Mouse (Mus musculus) hindbrain, embryonic 16.5 days (tissue): ENCODE data around the gene Fam213b. TPM values are rescaled to one million over a fixed set of nuclear protein-coding genes. Genes with fewer than 3 reads are reported as not detected.

Experiments
- ATAC-seq: fragments of 200-750 bp; cut with Nextera tagmentation; 2 replicates; pipeline ENCODE4 v1.8.0; 2017; ENCODE audit warnings: moderate TSS enrichment, moderate library complexity
- H3K27ac ChIP-seq: fragments of 300-500 bp; sonication (generic); 2 replicates; pipeline ENCODE4 v1.5.1; 2014; ENCODE audit warnings: low read depth, mild to moderate bottlenecking, control low read depth, low read length, moderate library complexity
- H3K27me3 ChIP-seq: fragments of 300-500 bp; sonication (generic); replicated peaks from 2 replicates; pipeline ENCODE4 v1.6.1; 2014; ENCODE audit warnings: low read length; ENCODE audit not compliant: control insufficient read depth, insufficient read depth
- H3K36me3 ChIP-seq: fragments of 300-500 bp; sonication (generic); 2 replicates; pipeline ENCODE4 v1.6.1; 2014; ENCODE audit warnings: mild to moderate bottlenecking, low read length, moderate library complexity, mixed read lengths; ENCODE audit not compliant: control insufficient read depth, insufficient read depth
- H3K4me1 ChIP-seq: fragments of 300-500 bp; sonication (generic); 2 replicates; pipeline ENCODE4 v1.6.1; 2014; ENCODE audit warnings: low read depth, low read length; ENCODE audit not compliant: control insufficient read depth, insufficient read depth
- H3K4me2 ChIP-seq: fragments of 300-500 bp; sonication (generic); 2 replicates; pipeline ENCODE4 v1.6.1; 2014; ENCODE audit warnings: mild to moderate bottlenecking, low read length, control low read depth, moderate library complexity
- H3K4me3 ChIP-seq: fragments of 300-500 bp; sonication (generic); 2 replicates; pipeline ENCODE4 v1.5.1; 2014; ENCODE audit warnings: mild to moderate bottlenecking, low read length, control low read depth, moderate library complexity
- H3K9ac ChIP-seq: fragments of 300-500 bp; sonication (generic); 2 replicates; pipeline ENCODE4 v1.6.1; 2014; ENCODE audit warnings: low read depth, mild to moderate bottlenecking, control low read depth, low read length, moderate library complexity
- H3K9me3 ChIP-seq: fragments of 300-500 bp; sonication (generic); 2 replicates; pipeline ENCODE4 v1.6.1; 2014; ENCODE audit warnings: mild to moderate bottlenecking, low read length, moderate library complexity; ENCODE audit not compliant: control insufficient read depth
- WGBS: fragments of 180-500 bp; shearing (Covaris S2); extraction: QIAGEN DNeasy Blood & Tissue Kit; methylation state at CpG from one replicate; pipeline ENCODE4 v1.1.7; 2014; 5-methylcytosine and 5-hydroxymethylcytosine counted together
- polyA plus RNA-seq: library from polyadenylated mRNA; unstranded; fragments of >200 nt; fragmentation: Nextera tagmentation; extraction: Ambion mirVana; gene quantifications from 2 replicates; pipeline ENCODE4 v1.2.1, GENCODE M21; 2015

Fam213b gene
- polyA plus RNA-seq, 1 experiment from 2014 or later = 80.1 TPM

GRCm38 (mm10) chr4:154871757-154872251 is 27.1 kb downstream of the Fam213b start:
- 3% methylated on average over 13 of the region's 13 CpGs for WGBS
- no peaks in the 10 kb centered on the region for H3K36me3 ChIP-seq
- ATAC-seq = peak; percentile 83
- H3K4me2 ChIP-seq = peak overlapping the region; percentile 45
- peak overlapping the region; percentile 63 for H3K9ac ChIP-seq
- H3K4me1 ChIP-seq = peaks cover 2% of the 10 kb centered on the region; the same call in 1 of the 2 replicates
- no peak overlapping the region for H3K27ac ChIP-seq
- H3K9me3 ChIP-seq = no peaks in the 10 kb centered on the region
- H3K4me3 ChIP-seq = peak overlapping the region; percentile 39
- H3K27me3 ChIP-seq = no peaks in the 10 kb centered on the region

DNA sequence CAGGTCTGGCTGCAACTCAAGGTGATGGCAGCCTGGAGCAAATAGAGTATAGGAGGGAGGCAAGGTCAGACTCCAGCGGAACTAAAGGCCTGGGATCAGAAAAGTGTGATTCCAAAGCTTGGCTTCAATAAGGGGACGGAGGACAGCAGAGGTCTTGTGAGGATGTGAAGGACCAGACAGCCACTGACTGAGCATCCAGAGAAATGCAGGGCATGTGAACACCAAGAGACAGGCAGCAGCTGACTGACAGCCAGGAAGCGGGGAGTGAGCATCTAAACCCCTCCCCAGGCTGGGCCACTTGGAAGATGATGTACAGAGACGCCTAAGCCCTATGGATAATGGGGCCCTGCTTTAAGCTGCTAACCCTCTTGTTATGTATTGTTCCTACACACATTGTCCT is 28.2 kb downstream of the Fam213b start:
- Histone ChIP-seq H3K9me3 (no peaks in the 10 kb centered on the region), H3K4me1 (peaks cover 2% of the 10 kb centered on the region; the same call in 1 of the 2 replicates), H3K27ac (no peak overlapping the region), H3K27me3 (no peaks in the 10 kb centered on the region), H3K4me3 (no peak overlapping the region), H3K4me2 (no peak overlapping the region), H3K9ac (no peak overlapping the region), H3K36me3 (no peaks in the 10 kb centered on the region)
- no peak for ATAC-seq
- 90% methylated on average over 3 of the region's 4 CpGs for WGBS

DNA sequence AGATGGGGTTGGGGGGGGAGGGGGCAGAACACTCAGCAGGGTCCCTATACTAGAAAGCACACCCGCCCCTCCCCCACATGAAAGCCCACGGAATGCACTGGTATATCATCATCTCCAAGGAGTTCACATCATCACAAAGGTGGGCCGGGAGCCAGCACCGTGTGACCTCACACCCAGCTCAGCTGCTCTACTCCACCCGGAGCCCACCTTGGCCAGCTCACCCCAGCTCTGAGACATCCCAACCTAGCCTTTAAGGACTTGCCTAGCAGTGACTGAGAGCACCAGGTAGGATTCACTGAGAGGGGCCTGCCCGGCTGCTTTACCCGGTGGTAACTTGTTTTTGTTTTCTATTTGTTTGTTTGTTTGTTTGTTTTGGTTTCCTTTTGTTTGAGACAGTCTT is 29.5 kb downstream of the Fam213b start, which contains the start of gene Mmel1:
TSS of gene Mmel1 (plus strand) at position 146 of the 400 bp plus-strand sequence.
- Histone ChIP-seq H3K9me3 (no peaks in the 10 kb centered on the region), H3K4me2 (no peak within 1 kb of the TSS), H3K4me1 (peaks cover 10% of the 10 kb centered on the region), H3K9ac (no peak within 1 kb of the TSS), H3K27me3 (no peaks in the 10 kb centered on the region), H3K27ac (no peak within 1 kb of the TSS), H3K4me3 (no peak within 1 kb of the TSS), H3K36me3 (no peaks in the 10 kb centered on the region)
- WGBS = 89% methylated on average over 7 of the region's 7 CpGs
- ATAC-seq = no peak

DNA sequence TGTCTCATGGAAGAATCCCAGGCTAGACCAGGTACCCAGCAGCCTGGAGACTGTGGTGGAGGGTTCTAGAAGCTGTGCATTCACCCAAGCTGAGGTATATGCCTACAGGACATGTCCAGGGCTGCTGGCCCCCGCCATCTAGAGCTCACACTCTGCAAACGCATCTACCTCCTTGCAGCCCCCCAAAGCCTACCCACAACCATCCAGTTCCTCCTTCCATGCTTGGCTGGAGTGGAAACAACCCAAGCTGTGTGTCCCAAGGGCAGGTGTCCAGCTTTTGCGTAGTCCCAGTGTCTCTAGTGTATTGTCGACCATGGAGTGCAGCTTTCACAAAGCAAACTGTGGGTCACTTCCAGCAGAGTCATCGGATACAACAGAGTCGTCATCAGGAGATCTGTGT is 31.7 kb downstream of the Fam213b start:
- no peaks in the 10 kb centered on the region for H3K9me3 ChIP-seq
- H3K4me2 ChIP-seq = no peak overlapping the region
- H3K36me3 ChIP-seq = no peaks in the 10 kb centered on the region
- H3K4me3 ChIP-seq = no peak overlapping the region
- 82% methylated on average over 6 of the region's 6 CpGs for WGBS
- no peak overlapping the region for H3K27ac ChIP-seq
- no peak overlapping the region for H3K9ac ChIP-seq
- H3K4me1 ChIP-seq = peaks cover 15% of the 10 kb centered on the region
- H3K27me3 ChIP-seq = no peaks in the 10 kb centered on the region
- no peak for ATAC-seq

DNA sequence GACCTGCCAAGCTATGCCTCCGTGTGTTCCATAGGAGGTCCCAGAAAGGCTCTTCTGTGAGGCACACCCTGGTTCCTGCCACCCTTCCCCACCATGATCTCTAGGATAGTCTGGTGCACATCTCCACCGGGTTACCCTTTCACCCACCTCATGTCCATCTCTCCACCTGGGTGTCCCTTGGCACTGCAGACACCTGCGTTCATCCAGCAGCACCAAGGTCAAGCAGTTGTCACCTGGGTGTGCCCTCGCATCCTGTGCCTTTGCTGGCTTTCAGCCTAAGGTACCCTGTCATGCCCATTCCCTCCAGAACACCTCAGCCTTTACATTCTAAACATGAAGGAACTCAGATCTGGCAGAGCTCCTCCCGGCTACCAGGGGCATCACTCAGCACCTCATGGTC is 32.5 kb downstream of the Fam213b start:
- no peak overlapping the region for H3K4me3 ChIP-seq
- no peaks in the 10 kb centered on the region for H3K27me3 ChIP-seq
- no peak overlapping the region for H3K27ac ChIP-seq
- no peak overlapping the region for H3K4me2 ChIP-seq
- no peaks in the 10 kb centered on the region for H3K36me3 ChIP-seq
- 91% methylated on average over 5 of the region's 5 CpGs for WGBS
- no peak overlapping the region for H3K9ac ChIP-seq
- H3K4me1 ChIP-seq = peaks cover 13% of the 10 kb centered on the region
- ATAC-seq = no peak
- no peaks in the 10 kb centered on the region for H3K9me3 ChIP-seq

DNA sequence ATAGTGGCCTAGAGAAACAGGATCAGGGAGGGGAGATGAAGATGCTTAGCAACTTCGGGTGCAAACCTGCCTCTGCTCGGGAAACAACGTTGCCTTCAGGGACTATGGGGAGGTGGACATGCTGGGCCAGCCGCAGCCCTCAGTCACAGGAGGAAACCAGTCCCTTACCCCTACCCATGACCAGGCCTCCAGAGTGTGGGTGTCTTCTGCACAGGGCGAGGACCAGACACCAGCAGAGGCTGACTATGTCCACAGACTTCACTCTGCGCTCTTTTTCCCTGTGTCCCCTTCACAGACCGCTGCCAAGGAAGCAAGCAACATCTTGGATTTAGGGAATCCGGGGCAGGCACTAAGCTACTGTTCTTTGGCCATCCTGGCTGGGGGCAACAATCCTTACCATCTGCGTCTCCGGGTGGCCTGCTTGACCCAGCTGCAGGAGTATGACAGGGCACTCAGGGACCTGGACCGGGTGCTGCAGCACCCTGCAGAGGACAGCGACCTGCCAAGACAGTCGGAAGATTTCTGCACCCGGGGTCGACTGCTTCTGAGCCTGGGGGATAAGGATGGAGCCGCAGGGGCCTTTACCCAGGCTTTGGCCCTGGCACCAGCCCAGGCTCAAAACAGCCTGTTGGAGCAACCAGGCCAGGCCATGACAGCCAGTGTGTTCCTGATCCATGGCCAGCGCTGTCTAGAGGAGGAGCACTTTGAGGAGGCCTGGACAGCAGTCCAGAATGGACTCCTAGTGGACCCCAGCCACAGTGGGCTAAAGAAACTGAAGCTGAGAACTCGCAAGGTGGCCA is 33.8 kb downstream of the Fam213b start:
- WGBS = 83% methylated on average over 18 of the region's 18 CpGs
- Histone ChIP-seq H3K27ac (peak overlapping the region; percentile 76), H3K9me3 (no peaks in the 10 kb centered on the region)

GRCm38 (mm10) chr4:154864271-154864771 is 34.6 kb downstream of the Fam213b start:
- Histone ChIP-seq H3K36me3 (no peaks in the 10 kb centered on the region), H3K4me2 (peak overlapping the region; percentile 67), H3K27me3 (no peaks in the 10 kb centered on the region), H3K9me3 (no peaks in the 10 kb centered on the region), H3K4me1 (peaks cover 13% of the 10 kb centered on the region), H3K9ac (peak overlapping the region; percentile 61), H3K27ac (peak overlapping the region; percentile 76), H3K4me3 (peak overlapping the region; percentile 44)
- under 1% methylated on average over 18 of the region's 18 CpGs for WGBS
- ATAC-seq = peak; percentile 94

More for the DNA sequence above, 33.8 kb downstream of the Fam213b start:
- no peak for ATAC-seq
- Histone ChIP-seq H3K9ac (peak overlapping the region; percentile 61), H3K4me3 (no peak overlapping the region; the same call in 1 of the 2 replicates), H3K4me1 (peaks cover 13% of the 10 kb centered on the region), H3K36me3 (no peaks in the 10 kb centered on the region), H3K4me2 (peak overlapping the region; percentile 67), H3K27me3 (no peaks in the 10 kb centered on the region)

DNA sequence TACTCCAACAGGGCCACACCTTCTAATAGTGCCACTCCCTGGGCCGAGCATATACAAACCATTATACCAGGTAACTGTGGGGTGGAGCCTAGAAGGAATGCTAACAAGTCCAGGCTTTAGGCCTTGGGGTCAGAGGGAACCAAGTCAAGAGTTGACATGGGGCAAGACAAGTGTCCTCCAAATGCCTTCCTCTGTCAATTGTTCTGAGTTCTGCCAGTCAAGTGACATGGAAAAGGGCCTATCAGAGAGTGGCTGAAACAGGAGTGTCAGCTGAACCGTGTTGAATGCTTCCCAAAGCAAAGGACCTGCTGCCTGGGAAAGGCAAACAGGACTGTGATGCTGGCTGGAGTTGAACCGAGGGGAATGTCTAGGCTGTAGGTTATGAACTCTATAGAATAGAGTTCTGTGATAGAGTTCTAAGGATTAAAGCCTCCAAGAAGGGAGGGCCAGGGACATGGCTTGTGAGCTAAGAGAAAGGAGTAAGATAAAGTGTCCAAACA is 35.4 kb downstream of the Fam213b start:
- H3K4me2 ChIP-seq = no peak overlapping the region
- no peak for ATAC-seq
- H3K4me1 ChIP-seq = peaks cover 13% of the 10 kb centered on the region
- no peaks in the 10 kb centered on the region for H3K27me3 ChIP-seq
- H3K36me3 ChIP-seq = no peaks in the 10 kb centered on the region
- peak overlapping the region; percentile 76 for H3K27ac ChIP-seq
- no peak overlapping the region for H3K4me3 ChIP-seq
- H3K9ac ChIP-seq = no peak overlapping the region
- H3K9me3 ChIP-seq = no peaks in the 10 kb centered on the region
- WGBS = 84% methylated on average over 3 of the region's 3 CpGs

DNA sequence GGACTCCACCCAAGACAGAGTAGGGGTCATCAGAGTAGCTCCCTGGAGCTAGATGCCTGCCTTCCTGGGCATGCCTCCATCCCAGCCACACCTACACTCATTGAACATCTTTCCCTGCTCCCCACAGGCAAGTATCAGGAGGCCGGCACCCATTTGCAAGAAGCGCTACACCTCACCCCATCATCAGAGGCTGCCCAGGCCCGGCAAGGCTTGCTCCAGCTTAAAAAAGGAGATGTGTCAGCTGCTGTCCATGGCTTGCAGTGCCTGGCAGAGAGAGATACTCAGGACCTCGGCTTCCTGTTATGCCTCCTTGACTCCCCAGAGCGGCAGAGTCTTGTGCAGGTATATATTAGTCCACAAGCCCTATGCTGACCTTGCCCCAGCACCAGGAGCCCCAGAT is 37.0 kb downstream of the Fam213b start:
- H3K27ac ChIP-seq = no peak overlapping the region
- WGBS = 89% methylated on average over 5 of the region's 5 CpGs
- H3K4me1 ChIP-seq = peaks cover 13% of the 10 kb centered on the region
- no peak overlapping the region for H3K4me2 ChIP-seq
- no peaks in the 10 kb centered on the region for H3K9me3 ChIP-seq
- no peak overlapping the region for H3K4me3 ChIP-seq
- no peaks in the 10 kb centered on the region for H3K27me3 ChIP-seq
- ATAC-seq = no peak
- no peak overlapping the region for H3K9ac ChIP-seq
- no peaks in the 10 kb centered on the region for H3K36me3 ChIP-seq
